Mouse (Mus musculus) heart, embryonic 10.5 days (tissue): ENCODE data around the gene Smurf2. TPM values are rescaled to one million over a fixed set of nuclear protein-coding genes. Genes with fewer than 3 reads are reported as not detected.
A peak's percentile ranks its signal among the peaks of the same experiment; 100 is the strongest.

Source experiments
- DNase-seq: peaks from one replicate; pipeline ENCODE4 v3.0.0-alpha.2; 2017; ENCODE audit warnings: low spot score
- H3K27ac ChIP-seq: fragments of 300-500 bp; sonication (generic); 2 replicates; pipeline ENCODE4 v1.5.1; 2016; ENCODE audit warnings: mild to moderate bottlenecking
- H3K27me3 ChIP-seq: fragments of 300-500 bp; sonication (generic); 2 replicates; pipeline ENCODE4 v1.6.1; 2016; ENCODE audit warnings: mild to moderate bottlenecking; ENCODE audit not compliant: poor library complexity, insufficient read depth, severe bottlenecking
- H3K36me3 ChIP-seq: fragments of 300-500 bp; sonication (generic); 2 replicates; pipeline ENCODE4 v1.6.1; 2016; ENCODE audit warnings: mild to moderate bottlenecking, moderate library complexity
- H3K4me1 ChIP-seq: fragments of 300-500 bp; sonication (generic); 2 replicates; pipeline ENCODE4 v1.6.1; 2016; ENCODE audit warnings: mild to moderate bottlenecking
- H3K4me3 ChIP-seq: fragments of 300-500 bp; sonication (generic); 2 replicates; pipeline ENCODE4 v1.5.1; 2016; ENCODE audit warnings: mild to moderate bottlenecking, moderate library complexity
- H3K9me3 ChIP-seq: fragments of 300-500 bp; sonication (generic); 2 replicates; pipeline ENCODE4 v1.6.1; 2016; ENCODE audit warnings: mild to moderate bottlenecking, moderate library complexity
- WGBS: fragments of 180-500 bp; shearing (Covaris S2); methylation state at CpG from one replicate; pipeline ENCODE4 v1.1.7; 2016; 5-methylcytosine and 5-hydroxymethylcytosine counted together
- polyA plus RNA-seq: library from polyadenylated mRNA; unstranded; fragments of >200 nt; fragmentation: Nextera tagmentation; extraction: Ambion mirVana; gene quantifications from 2 replicates; pipeline ENCODE4 v1.2.1, GENCODE M21; 2016

Smurf2 gene
- polyA plus RNA-seq, 1 experiment from 2014 or later: 11.4 TPM

- Histone ChIP-seq H3K4me3 (no peak overlapping the region), H3K9me3 (no peaks in the 10 kb centered on the region), H3K36me3 (no peaks in the 10 kb centered on the region), H3K27me3 (no peaks in the 10 kb centered on the region), H3K27ac (no peak overlapping the region), H3K4me1 (no peaks in the 10 kb centered on the region)
- no peak for DNase-seq
- 81% methylated on average over 9 of the region's 9 CpGs for WGBS
These were observed 9.9 kb upstream of the Smurf2 start for GRCm38 (mm10) chr11:106930366-106930765.

GRCm38 (mm10) chr11:106928935-106929334 lies 8.4 kb upstream of the Smurf2 start:
- Histone ChIP-seq H3K4me3 (no peak overlapping the region), H3K9me3 (no peaks in the 10 kb centered on the region)
- 59% methylated on average over 2 of the region's 2 CpGs for WGBS

GRCm38 (mm10) chr11:106927950-106928349 lies 7.4 kb upstream of the Smurf2 start:
- H3K4me1 ChIP-seq: no peaks in the 10 kb centered on the region
- no peak overlapping the region for H3K4me3 ChIP-seq
- DNase-seq: no peak
- 94% methylated on average over 5 of the region's 5 CpGs for WGBS
- no peaks in the 10 kb centered on the region for H3K36me3 ChIP-seq
- no peaks in the 10 kb centered on the region for H3K27me3 ChIP-seq
- H3K9me3 ChIP-seq: no peaks in the 10 kb centered on the region
- no peak overlapping the region for H3K27ac ChIP-seq

More at GRCm38 (mm10) chr11:106928935-106929334, 8.4 kb upstream of the Smurf2 start:
- Histone ChIP-seq H3K27ac (no peak overlapping the region), H3K4me1 (no peaks in the 10 kb centered on the region), H3K27me3 (no peaks in the 10 kb centered on the region), H3K36me3 (no peaks in the 10 kb centered on the region)
- DNase-seq: no peak

GRCm38 (mm10) chr11:106927226-106927625 lies 6.7 kb upstream of the Smurf2 start:
- Histone ChIP-seq H3K9me3 (no peaks in the 10 kb centered on the region), H3K4me1 (no peaks in the 10 kb centered on the region), H3K36me3 (no peaks in the 10 kb centered on the region), H3K4me3 (no peak overlapping the region), H3K27ac (no peak overlapping the region), H3K27me3 (no peaks in the 10 kb centered on the region)
- no peak for DNase-seq
- WGBS: 85% methylated on average over 5 of the region's 5 CpGs

GRCm38 (mm10) chr11:106926732-106927131 lies 6.2 kb upstream of the Smurf2 start:
- WGBS: 73% methylated on average over 4 of the region's 4 CpGs
- no peak for DNase-seq
- no peaks in the 10 kb centered on the region for H3K9me3 ChIP-seq

GRCm38 (mm10) chr11:106919612-106920550 lies 634 bp downstream of the Smurf2 start:
- H3K27ac ChIP-seq: peak overlapping the region; percentile 99
- peak; percentile 78 for DNase-seq
- H3K4me3 ChIP-seq: peak overlapping the region; percentile 97
- no peaks in the 10 kb centered on the region for H3K9me3 ChIP-seq
- peaks cover 24% of the 10 kb centered on the region for H3K4me1 ChIP-seq
- no peaks in the 10 kb centered on the region for H3K36me3 ChIP-seq
- no peaks in the 10 kb centered on the region for H3K27me3 ChIP-seq
- 2% methylated on average over 72 of the region's 87 CpGs for WGBS

More at GRCm38 (mm10) chr11:106926732-106927131, 6.2 kb upstream of the Smurf2 start:
- Histone ChIP-seq H3K27ac (no peak overlapping the region), H3K4me3 (no peak overlapping the region), H3K36me3 (no peaks in the 10 kb centered on the region), H3K27me3 (no peaks in the 10 kb centered on the region), H3K4me1 (no peaks in the 10 kb centered on the region)

GRCm38 (mm10) chr11:106918901-106919300 lies 1.6 kb downstream of the Smurf2 start:
- no peaks in the 10 kb centered on the region for H3K27me3 ChIP-seq
- H3K9me3 ChIP-seq: no peaks in the 10 kb centered on the region
- DNase-seq: no peak
- H3K4me3 ChIP-seq: peak overlapping the region; percentile 97
- 32% methylated on average over 8 of the region's 8 CpGs for WGBS
- H3K4me1 ChIP-seq: peaks cover 24% of the 10 kb centered on the region
- H3K27ac ChIP-seq: no peak overlapping the region
- H3K36me3 ChIP-seq: no peaks in the 10 kb centered on the region

- Histone ChIP-seq H3K36me3 (0 out of 2 replicates have a peak, but pooled peaks cover 4% of the 10 kb centered on the region), H3K4me1 (no peaks in the 10 kb centered on the region), H3K4me3 (no peak overlapping the region), H3K9me3 (no peaks in the 10 kb centered on the region), H3K27me3 (no peaks in the 10 kb centered on the region), H3K27ac (no peak overlapping the region)
- no peak for DNase-seq
These were observed 9.3 kb downstream of the Smurf2 start for GRCm38 (mm10) chr11:106911257-106911656.

GRCm38 (mm10) chr11:106908016-106908415 lies 12.5 kb downstream of the Smurf2 start:
- no peak for DNase-seq
- H3K27ac ChIP-seq: no peak overlapping the region
- H3K36me3 ChIP-seq: peaks cover 9% of the 10 kb centered on the region; the same call in 1 of the 2 replicates
- H3K4me1 ChIP-seq: no peaks in the 10 kb centered on the region
- no peaks in the 10 kb centered on the region for H3K27me3 ChIP-seq
- no peaks in the 10 kb centered on the region for H3K9me3 ChIP-seq
- no peak overlapping the region for H3K4me3 ChIP-seq

- no peaks in the 10 kb centered on the region for H3K9me3 ChIP-seq
- H3K27ac ChIP-seq: no peak overlapping the region
- 87% methylated on average over 1 of the region's 1 CpGs for WGBS
- DNase-seq: no peak
- H3K4me1 ChIP-seq: no peaks in the 10 kb centered on the region
- no peaks in the 10 kb centered on the region for H3K27me3 ChIP-seq
- H3K36me3 ChIP-seq: peaks cover 9% of the 10 kb centered on the region; the same call in 1 of the 2 replicates
- H3K4me3 ChIP-seq: no peak overlapping the region
These were observed 13.3 kb downstream of the Smurf2 start for GRCm38 (mm10) chr11:106907253-106907652.

- 90% methylated on average over 4 of the region's 4 CpGs for WGBS
- Histone ChIP-seq H3K4me3 (no peak overlapping the region), H3K27ac (no peak overlapping the region), H3K9me3 (no peaks in the 10 kb centered on the region), H3K27me3 (no peaks in the 10 kb centered on the region), H3K4me1 (no peaks in the 10 kb centered on the region), H3K36me3 (peaks cover 9% of the 10 kb centered on the region; the same call in 1 of the 2 replicates)
- no peak for DNase-seq
These were observed 14.8 kb downstream of the Smurf2 start for GRCm38 (mm10) chr11:106905707-106906106.

GRCm38 (mm10) chr11:106899804-106900203 lies 20.7 kb downstream of the Smurf2 start:
- no peaks in the 10 kb centered on the region for H3K36me3 ChIP-seq
- H3K27ac ChIP-seq: no peak overlapping the region
- H3K9me3 ChIP-seq: no peaks in the 10 kb centered on the region
- 90% methylated on average over 1 of the region's 1 CpGs for WGBS
- DNase-seq: no peak
- no peaks in the 10 kb centered on the region for H3K4me1 ChIP-seq
- no peaks in the 10 kb centered on the region for H3K27me3 ChIP-seq
- no peak overlapping the region for H3K4me3 ChIP-seq

- no peaks in the 10 kb centered on the region for H3K9me3 ChIP-seq
- no peak for DNase-seq
- whole genome bisulfite sequencing: 82% methylated on average over 2 of the region's 2 CpGs
- H3K4me1 ChIP-seq: no peaks in the 10 kb centered on the region
- no peaks in the 10 kb centered on the region for H3K36me3 ChIP-seq
- no peaks in the 10 kb centered on the region for H3K27me3 ChIP-seq
- H3K27ac ChIP-seq: no peak overlapping the region
- no peak overlapping the region for H3K4me3 ChIP-seq
These were observed 23.9 kb downstream of the Smurf2 start for GRCm38 (mm10) chr11:106896561-106897168.
